Mouse (Mus musculus): ENCODE data around the gene 1500011B03Rik. TPM values are rescaled to one million over a fixed set of nuclear protein-coding genes. Genes with fewer than 3 reads are reported as not detected.
"Not testable (repeated sequence)": the region's sequence is repeated elsewhere in the genome, so short reads cannot be mapped to it uniquely, and the experiment has no call there.

Gene 1500011B03Rik
- total RNA-seq (2017): 33.0 to 67.3 TPM (median 42.5 TPM) in 3 replicates

GRCm38 (mm10) chr5:114822796-114823688, at the start of gene 1500011B03Rik:
1500011B03Rik (minus strand) TSS chr5:114823468.
- peak; percentile 68 for ATAC-seq (replicated peaks; ENCODE audit: insufficient number of reproducible peaks, low FRiP score, low TSS enrichment, poor library complexity, severe bottlenecking)

DNA sequence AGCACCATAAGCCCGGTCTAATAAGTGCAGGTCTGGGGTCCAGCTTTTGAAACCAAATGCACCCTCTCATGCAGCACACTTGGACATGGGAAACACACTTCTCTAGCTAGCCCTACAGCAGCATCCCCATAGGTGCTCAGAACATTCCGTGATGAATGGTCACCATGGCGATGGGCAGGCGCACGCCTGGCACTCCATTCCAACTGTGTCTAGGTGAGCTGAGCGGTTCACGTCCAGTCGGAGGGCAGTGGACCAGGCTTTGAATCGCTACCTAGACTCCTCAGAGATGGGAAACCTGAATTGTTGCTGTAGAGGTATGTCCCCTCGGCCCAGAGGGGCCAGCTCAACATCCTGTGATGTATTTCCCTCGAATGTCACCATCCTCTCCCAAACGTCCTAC, 42.0 kb upstream of the 1500011B03Rik start:
- no peak for ATAC-seq (replicated peaks; ENCODE audit: insufficient number of reproducible peaks, low FRiP score, low TSS enrichment, poor library complexity, severe bottlenecking)

GRCm38 (mm10) chr5:114864813-114865212, 41.5 kb upstream of the 1500011B03Rik start:
- ATAC-seq (replicated peaks; ENCODE audit: insufficient number of reproducible peaks, low FRiP score, low TSS enrichment, poor library complexity, severe bottlenecking): peak; percentile 59; the same call in 1 of the 2 replicates

DNA sequence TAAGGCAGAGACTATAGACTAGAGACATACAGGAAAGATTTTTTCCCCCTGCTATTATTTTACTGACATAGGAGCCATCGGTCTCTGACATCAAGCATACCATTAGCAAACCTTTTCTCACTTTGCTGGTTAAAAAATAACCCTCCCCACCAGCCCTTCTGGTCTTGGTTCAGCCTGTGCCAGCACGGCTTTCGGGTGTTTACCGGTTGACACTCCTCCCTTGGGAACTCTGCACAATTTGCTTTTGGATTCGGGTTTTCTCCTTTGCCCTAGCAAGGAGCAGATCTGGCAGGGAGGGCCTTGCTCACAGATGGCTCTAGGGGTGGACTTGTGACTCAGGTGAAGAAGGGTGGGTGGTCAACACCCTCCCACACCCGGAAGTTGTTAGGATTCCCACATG, 38.5 kb upstream of the 1500011B03Rik start:
- ATAC-seq (replicated peaks; ENCODE audit: insufficient number of reproducible peaks, low FRiP score, low TSS enrichment, poor library complexity, severe bottlenecking): no peak

GRCm38 (mm10) chr5:114859253-114859652, 36.0 kb upstream of the 1500011B03Rik start:
- peak; percentile 73 for ATAC-seq (replicated peaks; ENCODE audit: insufficient number of reproducible peaks, low FRiP score, low TSS enrichment, poor library complexity, severe bottlenecking)

- no peak for ATAC-seq (replicated peaks; ENCODE audit: insufficient number of reproducible peaks, low FRiP score, low TSS enrichment, poor library complexity, severe bottlenecking)
These were observed 35.3 kb upstream of the 1500011B03Rik start, which contains the start of gene Gm9936 for GRCm38 (mm10) chr5:114858582-114858981. Gm9936 (minus strand) TSS chr5:114858682.

- not testable (repeated sequence) for ATAC-seq (replicated peaks; ENCODE audit: insufficient number of reproducible peaks, low FRiP score, low TSS enrichment, poor library complexity, severe bottlenecking)
These were observed 30.1 kb upstream of the 1500011B03Rik start, which contains the start of gene 4930519G04Rik for GRCm38 (mm10) chr5:114853364-114853763. 4930519G04Rik (plus strand) TSS chr5:114853664.

GRCm38 (mm10) chr5:114851565-114852236, 28.4 kb upstream of the 1500011B03Rik start:
- ATAC-seq (replicated peaks; ENCODE audit: insufficient number of reproducible peaks, low FRiP score, low TSS enrichment, poor library complexity, severe bottlenecking): no peak

- not testable (repeated sequence) for ATAC-seq (replicated peaks; ENCODE audit: insufficient number of reproducible peaks, low FRiP score, low TSS enrichment, poor library complexity, severe bottlenecking)
These were observed 21.1 kb upstream of the 1500011B03Rik start for GRCm38 (mm10) chr5:114844371-114844770.

DNA sequence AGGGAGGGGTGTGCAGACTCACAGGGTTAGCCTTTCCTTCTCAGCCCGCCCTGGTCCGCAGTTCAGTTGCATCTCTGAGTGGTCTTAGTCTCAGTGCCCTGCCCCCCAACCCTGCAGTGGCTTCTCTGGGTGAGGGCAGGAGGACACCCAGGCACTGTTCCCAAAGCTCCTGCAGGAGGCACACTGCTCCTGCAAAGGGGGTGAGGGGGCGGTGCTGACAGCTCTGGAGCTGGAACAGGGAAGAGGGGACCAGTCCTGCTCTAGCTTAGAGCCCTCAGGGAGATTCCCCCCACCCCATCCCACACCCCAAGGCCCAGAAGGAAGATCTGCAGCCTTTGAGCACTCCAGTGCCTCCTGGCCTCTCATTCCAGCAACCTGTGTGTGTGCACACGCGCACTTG, 19.4 kb upstream of the 1500011B03Rik start:
- ATAC-seq (replicated peaks; ENCODE audit: insufficient number of reproducible peaks, low FRiP score, low TSS enrichment, poor library complexity, severe bottlenecking): no peak

- ATAC-seq (replicated peaks; ENCODE audit: insufficient number of reproducible peaks, low FRiP score, low TSS enrichment, poor library complexity, severe bottlenecking): not testable (repeated sequence)
These were observed 18.9 kb upstream of the 1500011B03Rik start for GRCm38 (mm10) chr5:114842155-114842554.

GRCm38 (mm10) chr5:114840481-114840880, 17.2 kb upstream of the 1500011B03Rik start:
- ATAC-seq (replicated peaks; ENCODE audit: insufficient number of reproducible peaks, low FRiP score, low TSS enrichment, poor library complexity, severe bottlenecking): not testable (repeated sequence)

- no peak for ATAC-seq (replicated peaks; ENCODE audit: insufficient number of reproducible peaks, low FRiP score, low TSS enrichment, poor library complexity, severe bottlenecking)
These were observed 13.6 kb upstream of the 1500011B03Rik start for GRCm38 (mm10) chr5:114836886-114837285.

GRCm38 (mm10) chr5:114829740-114830139, 6.5 kb upstream of the 1500011B03Rik start:
- no peak for ATAC-seq (replicated peaks; ENCODE audit: insufficient number of reproducible peaks, low FRiP score, low TSS enrichment, poor library complexity, severe bottlenecking)

GRCm38 (mm10) chr5:114827427-114827826, 4.2 kb upstream of the 1500011B03Rik start:
- no peak for ATAC-seq (replicated peaks; ENCODE audit: insufficient number of reproducible peaks, low FRiP score, low TSS enrichment, poor library complexity, severe bottlenecking)

DNA sequence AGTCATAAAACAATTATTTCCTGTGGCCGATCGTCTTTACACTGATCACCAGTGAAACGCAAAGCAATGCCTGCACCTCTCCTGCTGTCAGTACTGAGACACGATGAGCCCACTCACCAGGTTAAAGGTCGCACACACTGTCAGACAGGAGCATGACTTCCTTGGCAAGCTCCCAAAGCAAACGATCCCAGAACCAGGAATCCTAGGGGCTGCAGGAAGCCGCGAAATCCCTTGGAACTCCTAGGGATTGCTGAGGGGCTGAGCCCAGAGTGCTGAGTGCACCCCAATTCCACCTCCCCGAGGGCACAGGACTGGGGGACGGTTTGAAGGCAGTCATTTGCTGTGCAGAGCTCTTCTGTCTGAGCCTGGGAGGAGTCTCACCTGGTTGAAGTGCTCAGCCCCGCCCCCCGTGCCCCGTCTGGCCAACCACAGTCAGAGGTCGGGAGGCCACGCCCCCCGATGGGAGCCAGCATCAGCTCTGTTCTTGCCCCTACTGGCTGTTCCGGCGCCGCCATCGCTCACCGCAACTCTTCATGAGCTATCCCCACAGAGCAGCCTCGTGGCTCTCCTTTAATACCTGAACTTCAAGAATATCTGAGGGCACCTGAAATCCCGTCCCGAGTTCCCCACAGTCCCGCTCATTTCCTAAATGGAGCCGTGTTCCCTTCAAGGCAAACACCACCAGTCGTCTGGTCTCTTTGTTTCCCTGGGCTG, 2.9 kb upstream of the 1500011B03Rik start:
- peak; percentile 75 for ATAC-seq (replicated peaks; ENCODE audit: insufficient number of reproducible peaks, low FRiP score, low TSS enrichment, poor library complexity, severe bottlenecking)

DNA sequence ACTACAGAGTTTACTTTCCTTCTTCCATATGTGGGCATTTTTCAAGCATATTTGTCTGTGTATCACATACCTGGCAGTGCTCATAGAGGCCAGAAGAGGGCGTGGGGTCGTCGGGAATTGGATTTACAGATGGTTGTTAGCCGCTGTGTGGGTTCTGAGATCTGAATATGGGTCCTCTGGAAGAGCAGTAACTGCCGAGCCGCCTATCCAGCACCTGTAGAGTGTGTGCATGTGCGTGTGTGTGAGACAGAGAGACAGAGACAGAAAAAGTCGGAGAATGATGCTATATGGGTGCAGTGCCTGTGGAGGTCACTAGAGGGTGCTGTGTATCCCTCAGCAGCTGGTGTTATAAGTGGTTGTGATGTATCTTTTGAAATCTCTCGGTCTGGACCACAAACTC, 929 bp upstream of the 1500011B03Rik start:
- peak; percentile 51 for ATAC-seq (replicated peaks; ENCODE audit: insufficient number of reproducible peaks, low FRiP score, low TSS enrichment, poor library complexity, severe bottlenecking)

GRCm38 (mm10) chr5:114818124-114818523, 5.1 kb downstream of the 1500011B03Rik start:
- no peak for ATAC-seq (replicated peaks; ENCODE audit: insufficient number of reproducible peaks, low FRiP score, low TSS enrichment, poor library complexity, severe bottlenecking)

DNA sequence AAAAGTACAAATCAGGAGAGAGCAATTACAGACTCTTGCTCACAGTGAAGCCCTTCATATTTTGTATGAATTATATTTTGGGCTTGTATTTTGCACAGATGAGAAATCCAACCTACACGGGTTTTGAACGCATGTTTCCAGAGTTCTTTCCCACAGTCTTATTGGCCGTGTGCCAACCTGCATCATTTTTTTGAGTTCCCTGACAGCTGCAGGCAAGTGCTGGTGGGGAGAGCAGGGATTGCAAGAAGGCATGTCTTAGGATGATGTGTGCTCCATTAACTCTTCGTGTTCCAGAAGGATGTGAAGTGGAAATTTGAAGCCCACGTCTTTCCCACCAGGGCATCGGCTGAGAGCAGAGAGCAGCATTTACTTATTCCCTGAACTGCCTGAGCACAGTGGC, 6.7 kb downstream of the 1500011B03Rik start:
- no peak for ATAC-seq (replicated peaks; ENCODE audit: insufficient number of reproducible peaks, low FRiP score, low TSS enrichment, poor library complexity, severe bottlenecking)
